Mouse (Mus musculus) small intestine, adult 2 months (tissue): ENCODE data around the gene Slc35e3. TPM values are rescaled to one million over a fixed set of nuclear protein-coding genes. Genes with fewer than 3 reads are reported as not detected.

ENCODE experiments used
- H3K27ac ChIP-seq: fragments of 200-500 bp; 2 replicates; pipeline ENCODE4 v1.5.1; 2012; ENCODE audit warnings: low read depth, low read length, control low read depth, inconsistent platforms; ENCODE audit not compliant: insufficient read depth
- H3K27me3 ChIP-seq: fragments of 200-500 bp; 2 replicates; pipeline ENCODE4 v1.6.1; 2012; ENCODE audit warnings: mild to moderate bottlenecking, moderate library complexity, low read length, inconsistent platforms; ENCODE audit not compliant: control insufficient read depth, insufficient read depth
- H3K36me3 ChIP-seq: fragments of 200-500 bp; 2 replicates; pipeline ENCODE4 v1.6.1; 2012; ENCODE audit warnings: mild to moderate bottlenecking, low read length, control low read depth, inconsistent platforms; ENCODE audit not compliant: control insufficient read depth, insufficient read depth
- H3K4me1 ChIP-seq: fragments of 200-500 bp; 2 replicates; pipeline ENCODE4 v1.6.1; 2012; ENCODE audit warnings: low read length, inconsistent platforms, mixed read lengths; ENCODE audit not compliant: control insufficient read depth, insufficient read depth, insufficient read length
- H3K4me3 ChIP-seq: fragments of 200-500 bp; 2 replicates; pipeline ENCODE4 v1.5.1; 2012; ENCODE audit warnings: low read depth, mild to moderate bottlenecking, control low read depth, inconsistent platforms, low read length, moderate library complexity
- CTCF ChIP-seq: fragments of 200-500 bp; IDR thresholded peaks from 2 replicates; pipeline ENCODE4 v1.5.1; 2012; ENCODE audit warnings: low read depth, mild to moderate bottlenecking, control low read depth, inconsistent platforms, low read length, moderate library complexity, mixed read lengths; ENCODE audit not compliant: insufficient replicate concordance, insufficient read length; ENCODE audit errors: extremely low read depth
- POLR2A ChIP-seq: fragments of 200-500 bp; IDR thresholded peaks from 2 replicates; pipeline ENCODE4 v1.6.1; 2012; ENCODE audit warnings: low read depth, mild to moderate bottlenecking, control low read depth, inconsistent platforms, low read length, moderate library complexity
- WGBS: fragments of 180-500 bp; shearing (Covaris S2); methylation state at CpG from one replicate; pipeline ENCODE4 v1.1.7; 2018; 5-methylcytosine and 5-hydroxymethylcytosine counted together
- polyA plus RNA-seq: library from polyadenylated mRNA; depleted of rRNA; stranded (reverse); fragments of >200 nt; gene quantifications from 2 replicates; pipeline ENCODE4 v1.2.3, GENCODE M21; 2012; rRNA removed

Gene Slc35e3
- polyA plus RNA-seq, 1 experiment: 6.2 TPM

- H3K27me3 ChIP-seq: no peaks in the 10 kb centered on the region
- no peak overlapping the region for H3K4me3 ChIP-seq
- peaks cover 26% of the 10 kb centered on the region for H3K36me3 ChIP-seq
- no peaks in the 10 kb centered on the region for H3K4me1 ChIP-seq
- TF ChIP-seq CTCF (no peak), POLR2A (no peak)
- 71% methylated on average over 3 of the region's 3 CpGs for WGBS
- H3K27ac ChIP-seq: no peak overlapping the region
Observed at GRCm38 (mm10) chr10:117687018-117687417, 59.1 kb downstream of the Slc35e3 start.

GRCm38 (mm10) chr10:117685849-117686591 lies 60.1 kb downstream of the Slc35e3 start:
- no peak overlapping the region for H3K4me3 ChIP-seq
- no peak overlapping the region for H3K27ac ChIP-seq
- no peaks in the 10 kb centered on the region for H3K4me1 ChIP-seq
- no peak for TF ChIP-seq POLR2A
- no peak for TF ChIP-seq CTCF
- WGBS: 94% methylated on average over 13 of the region's 13 CpGs
- no peaks in the 10 kb centered on the region for H3K27me3 ChIP-seq
- peaks cover 20% of the 10 kb centered on the region for H3K36me3 ChIP-seq

GRCm38 (mm10) chr10:117685171-117685848 lies 60.9 kb downstream of the Slc35e3 start:
- Histone ChIP-seq H3K36me3 (peaks cover 14% of the 10 kb centered on the region), H3K4me3 (no peak overlapping the region), H3K4me1 (no peaks in the 10 kb centered on the region), H3K27me3 (no peaks in the 10 kb centered on the region), H3K27ac (no peak overlapping the region)
- TF ChIP-seq POLR2A (no peak), CTCF (no peak)
- 90% methylated on average over 15 of the region's 15 CpGs for WGBS

GRCm38 (mm10) chr10:117684298-117685170 lies 61.6 kb downstream of the Slc35e3 start:
- H3K4me1 ChIP-seq: no peaks in the 10 kb centered on the region
- H3K4me3 ChIP-seq: no peak overlapping the region
- H3K36me3 ChIP-seq: peaks cover 10% of the 10 kb centered on the region
- H3K27me3 ChIP-seq: no peaks in the 10 kb centered on the region
- H3K27ac ChIP-seq: no peak overlapping the region
- WGBS: 84% methylated on average over 19 of the region's 19 CpGs
- TF ChIP-seq POLR2A: no peak
- TF ChIP-seq CTCF: no peak

- no peak overlapping the region for H3K27ac ChIP-seq
- WGBS: 94% methylated on average over 9 of the region's 9 CpGs
- no peaks in the 10 kb centered on the region for H3K4me1 ChIP-seq
- H3K36me3 ChIP-seq: peaks cover 5% of the 10 kb centered on the region; the same call in 1 of the 2 replicates
- TF ChIP-seq CTCF (no peak), POLR2A (no peak)
- no peaks in the 10 kb centered on the region for H3K27me3 ChIP-seq
- no peak overlapping the region for H3K4me3 ChIP-seq
Observed at GRCm38 (mm10) chr10:117683734-117684037, 62.5 kb downstream of the Slc35e3 start.

Other genes starting within 250 kb of the Slc35e3 start
- 3.1 and 13.8 TPM in 2 replicates for gene Cpm, start 116.9 kb downstream of the Slc35e3 start, polyA plus RNA-seq
- 16.2 and 39.2 TPM in 2 replicates for gene Mdm2, start 35.6 kb downstream of the Slc35e3 start, polyA plus RNA-seq
- gene Nup107, start 46.3 kb upstream of the Slc35e3 start, polyA plus RNA-seq: 1.3 and 3.1 TPM in 2 replicates
- 7.9 and 19.2 TPM in 2 replicates for gene Rap1b, start 99.7 kb upstream of the Slc35e3 start, polyA plus RNA-seq